ENCODE assay signal across 9 mouse cellular contexts in genomic region chr8:4588165-4589000, GRCm38 (mm10). TPM values are rescaled to one million over a fixed set of nuclear protein-coding genes. Genes with fewer than 3 reads are reported as not detected.
DNase-seq lines count a peak whose midpoint lies in the region; ATAC-seq lines count a peak whose summit lies in the region.
"Had no signal": no experiment of that assay in that cellular context is flagged by ENCODE, and none has a peak within 500 bp of the region (broad histone marks: within the 10 kb centered on the region; RNA-seq: fewer than 3 reads in every experiment).

No protein-coding gene starts in this region.

- no peak overlapping the region for H3K4me2 ChIP-seq in forebrain, embryonic 15.5 days (replicated peaks)
- H3K4me2 ChIP-seq in midbrain, embryonic 16.5 days (ENCODE audit: low read length) = no peak overlapping the region
- H3K4me2 ChIP-seq: embryonic facial prominence, embryonic 12.5 days had no signal

- H3K9ac ChIP-seq in forebrain, embryonic 15.5 days (replicated peaks) = no peak overlapping the region
- H3K9ac ChIP-seq in midbrain, embryonic 16.5 days (ENCODE audit: low read depth, low read length) = peak overlapping the region; percentile 52; the same call in 1 of the 2 replicates
- H3K9ac ChIP-seq: embryonic facial prominence, embryonic 12.5 days had no signal

- H3K4me3 ChIP-seq in forebrain, embryonic 15.5 days = no peak overlapping the region
- H3K4me3 ChIP-seq in midbrain, embryonic 16.5 days (ENCODE audit: low read depth, low read length) = no peak overlapping the region
- H3K4me3 ChIP-seq: embryonic facial prominence, embryonic 12.5 days had no signal

- H3K9me3 ChIP-seq in forebrain, embryonic 15.5 days = no peaks in the 10 kb centered on the region
- H3K9me3 ChIP-seq in midbrain, embryonic 16.5 days (replicated peaks; ENCODE audit: control insufficient read depth, low read length, poor library complexity, severe bottlenecking) = no peaks in the 10 kb centered on the region
- H3K9me3 ChIP-seq: embryonic facial prominence, embryonic 12.5 days had no signal

- H3K4me1 ChIP-seq in forebrain, embryonic 15.5 days = no peaks in the 10 kb centered on the region
- H3K4me1 ChIP-seq in midbrain, embryonic 16.5 days (ENCODE audit: control insufficient read depth, insufficient read depth, low read length) = no peaks in the 10 kb centered on the region
- H3K4me1 ChIP-seq: embryonic facial prominence, embryonic 12.5 days had no signal

- intact Hi-C loops in left cerebral cortex, postnatal 14 days (cut with DNase I) = loop anchor here (5.0 kb wide), 1 partner anchor 176 kb away; no protein-coding TSS in a partner anchor

- no peaks in the 10 kb centered on the region for H3K27me3 ChIP-seq in forebrain, embryonic 15.5 days
- no peaks in the 10 kb centered on the region for H3K27me3 ChIP-seq in midbrain, embryonic 16.5 days (ENCODE audit: control insufficient read depth, insufficient read depth, low read depth, low read length)
- H3K27me3 ChIP-seq: embryonic facial prominence, embryonic 12.5 days had no signal

- 38% methylated on average over 9 of the region's 9 CpGs for WGBS in forebrain, embryonic 15.5 days
- 34% methylated on average over 9 of the region's 9 CpGs for WGBS in midbrain, embryonic 16.5 days

- peak; percentile 58 for ATAC-seq in cerebellum, adult (ENCODE audit: insufficient number of reproducible peaks, low FRiP score, low TSS enrichment)
- ATAC-seq in forebrain, embryonic 15.5 days (replicated peaks) = peak; percentile 77
- ATAC-seq in midbrain, embryonic 16.5 days = peak; percentile 76

- no peak overlapping the region for H3K27ac ChIP-seq in forebrain, embryonic 15.5 days (replicated peaks)
- no peak overlapping the region for H3K27ac ChIP-seq in midbrain, embryonic 16.5 days (ENCODE audit: low read length)
- H3K27ac ChIP-seq: embryonic facial prominence, embryonic 12.5 days had no signal

- peak; percentile 6 for DNase-seq in ovary, postnatal 36 days (ENCODE audit: low spot score)
- DNase-seq in ovary, postnatal 10 days (ENCODE audit: low spot score) = no peak
- peak; percentile 67 for DNase-seq in induced T-regulatory cell, adult 2 months (ENCODE audit: low read depth)
- peak; percentile 46 to 59 for DNase-seq in left cerebral cortex, postnatal 14 days (ENCODE audit: low spot score in 2 of 2)
- DNase-seq in testis, postnatal 14 days (ENCODE audit: low spot score) = peak; percentile 12

- H3K36me3 ChIP-seq in forebrain, embryonic 15.5 days = no peaks in the 10 kb centered on the region
- no peaks in the 10 kb centered on the region for H3K36me3 ChIP-seq in midbrain, embryonic 16.5 days (ENCODE audit: control insufficient read depth, insufficient read depth, low read length)
- H3K36me3 ChIP-seq: embryonic facial prominence, embryonic 12.5 days had no signal

RNA-seq across cellular contexts. Expression of gene Zfp958, which starts 24.6 kb away (rescaled TPM):
- 17.2 and 20.8 TPM in 2 replicates for polyA plus RNA-seq in forebrain, embryonic 15.5 days (2015; fragmentation: Nextera tagmentation; extraction: Ambion mirVana)
- 10 to 100 TPM; 12.2 to 13.9 TPM for total RNA-seq in left cerebral cortex, postnatal 14 days (2021)
- polyA plus RNA-seq in midbrain, embryonic 16.5 days (2015; fragmentation: Nextera tagmentation; extraction: Ambion mirVana) = 17.6 and 17.7 TPM in 2 replicates
